Mouse (Mus musculus) thymus, postnatal 10 days (tissue): ENCODE results near the gene Arid1a.

ENCODE experiments used
- DNase-seq, 2 experiments: peaks; one replicate each; pipeline ENCODE4 v3.0.0; 2021; ENCODE audit warnings: low spot score in 2 of 2

Gene Arid1a

GRCm38 (mm10) chr4:133756514-133757268 lies at the start of gene Arid1a:
Gene Arid1a, minus strand, starts transcription at chr4:133756769.
- peak; percentile 91 to 93 for DNase-seq

GRCm38 (mm10) chr4:133804401-133805263 lies 48.1 kb upstream of the Arid1a start:
- DNase-seq, result peak in 1 of 2 experiments; percentile 36

- DNase-seq, result no peak
Measured at GRCm38 (mm10) chr4:133800589-133800988, 44.0 kb upstream of the Arid1a start.

GRCm38 (mm10) chr4:133793269-133793668 lies 36.7 kb upstream of the Arid1a start:
- no peak for DNase-seq

GRCm38 (mm10) chr4:133774570-133775554 lies 18.3 kb upstream of the Arid1a start:
- no peak for DNase-seq

- DNase-seq, result no peak
Measured at GRCm38 (mm10) chr4:133769157-133769556, 12.6 kb upstream of the Arid1a start.

GRCm38 (mm10) chr4:133763112-133763511 lies 6.5 kb upstream of the Arid1a start:
- no peak for DNase-seq

GRCm38 (mm10) chr4:133759659-133760058 lies 3.1 kb upstream of the Arid1a start:
- no peak for DNase-seq

GRCm38 (mm10) chr4:133757269-133757835 lies 783 bp upstream of the Arid1a start:
- DNase-seq, result peak; percentile 81 to 84

- no peak for DNase-seq
Measured at GRCm38 (mm10) chr4:133755861-133756371, 653 bp downstream of the Arid1a start.

- DNase-seq, result no peak
Measured at GRCm38 (mm10) chr4:133754871-133755765, 1.5 kb downstream of the Arid1a start.

GRCm38 (mm10) chr4:133754238-133754637 lies 2.3 kb downstream of the Arid1a start:
- DNase-seq, result peak; percentile 99

GRCm38 (mm10) chr4:133753375-133754190 lies 3.0 kb downstream of the Arid1a start:
- peak; percentile 64 to 65 for DNase-seq

GRCm38 (mm10) chr4:133752449-133753374 lies 3.9 kb downstream of the Arid1a start:
- DNase-seq, result peak; percentile 58 to 60

GRCm38 (mm10) chr4:133751521-133752448 lies 4.8 kb downstream of the Arid1a start:
- DNase-seq, result peak; percentile 19 to 36

- DNase-seq, result no peak
Measured at GRCm38 (mm10) chr4:133750184-133750775, 6.3 kb downstream of the Arid1a start.
